Mouse (Mus musculus): ENCODE data around the gene Pex14.

The Pex14 gene

GRCm38 (mm10) chr4:148925589-148926359 lies 173.9 kb downstream of the Pex14 start:
- no peak for DNase-seq (ENCODE audit: extremely low spot score, low read depth, low spot score)

GRCm38 (mm10) chr4:148923976-148924375 lies 175.7 kb downstream of the Pex14 start:
- DNase-seq (ENCODE audit: extremely low spot score, low read depth, low spot score) = no peak

GRCm38 (mm10) chr4:148923414-148923813 lies 176.3 kb downstream of the Pex14 start:
- DNase-seq (ENCODE audit: extremely low spot score, low read depth, low spot score) = no peak

GRCm38 (mm10) chr4:148922221-148922700 lies 177.4 kb downstream of the Pex14 start:
- no peak for DNase-seq (ENCODE audit: extremely low spot score, low read depth, low spot score)

- DNase-seq (ENCODE audit: extremely low spot score, low read depth, low spot score) = no peak
These were observed 179.1 kb downstream of the Pex14 start for GRCm38 (mm10) chr4:148920610-148921009.

- no peak for DNase-seq (ENCODE audit: extremely low spot score, low read depth, low spot score)
These were observed 180.8 kb downstream of the Pex14 start for GRCm38 (mm10) chr4:148918707-148919447.

GRCm38 (mm10) chr4:148915849-148916248 lies 183.8 kb downstream of the Pex14 start:
- no peak for DNase-seq (ENCODE audit: extremely low spot score, low read depth, low spot score)

GRCm38 (mm10) chr4:148914863-148915622 lies 184.6 kb downstream of the Pex14 start:
- peak; percentile 77 for DNase-seq (ENCODE audit: extremely low spot score, low read depth, low spot score)

GRCm38 (mm10) chr4:148912826-148913590 lies 186.7 kb downstream of the Pex14 start:
- no peak for DNase-seq (ENCODE audit: extremely low spot score, low read depth, low spot score)

- DNase-seq (ENCODE audit: extremely low spot score, low read depth, low spot score) = no peak
These were observed 187.5 kb downstream of the Pex14 start for GRCm38 (mm10) chr4:148912134-148912533.

All from hindlimb bud, embryonic 11.5 days (tissue).